Mouse (Mus musculus) testis, adult 2 months (tissue): Measurements from ENCODE around the gene Spata32. TPM values are rescaled to one million over a fixed set of nuclear protein-coding genes. Genes with fewer than 3 reads are reported as not detected.

Source experiments
- H3K27ac ChIP-seq: fragments of 200-500 bp; 2 replicates; pipeline ENCODE4 v1.5.1; 2012; ENCODE audit warnings: low read depth, low read length; ENCODE audit not compliant: control insufficient read depth, insufficient read depth
- H3K27me3 ChIP-seq: fragments of 200-500 bp; 2 replicates; pipeline ENCODE4 v1.6.1; 2012; ENCODE audit warnings: mild to moderate bottlenecking, low read length, moderate library complexity; ENCODE audit not compliant: control insufficient read depth, insufficient read depth
- H3K36me3 ChIP-seq: fragments of 200-500 bp; 2 replicates; pipeline ENCODE4 v1.6.1; 2012; ENCODE audit warnings: mild to moderate bottlenecking, low read length; ENCODE audit not compliant: control insufficient read depth, insufficient read depth
- H3K4me1 ChIP-seq: fragments of 200-500 bp; 2 replicates; pipeline ENCODE4 v1.6.1; 2012; ENCODE audit warnings: low read length; ENCODE audit not compliant: control insufficient read depth, insufficient read depth
- H3K4me3 ChIP-seq: fragments of 200-500 bp; 2 replicates; pipeline ENCODE4 v1.5.1; 2012; ENCODE audit warnings: low read depth, mild to moderate bottlenecking, low read length, moderate library complexity, mixed read lengths; ENCODE audit not compliant: control insufficient read depth
- CTCF ChIP-seq: fragments of 200-500 bp; IDR thresholded peaks from 2 replicates; pipeline ENCODE4 v1.5.1; 2012; ENCODE audit warnings: low read depth, mild to moderate bottlenecking, inconsistent platforms, low read length, moderate library complexity; ENCODE audit not compliant: control insufficient read depth, insufficient read depth, insufficient replicate concordance
- POLR2A ChIP-seq: fragments of 200-500 bp; IDR thresholded peaks from 2 replicates; pipeline ENCODE4 v1.6.1; 2012; ENCODE audit warnings: low read depth, mild to moderate bottlenecking, inconsistent platforms, low read length, moderate library complexity; ENCODE audit not compliant: control insufficient read depth
- polyA plus RNA-seq: library from polyadenylated mRNA; depleted of rRNA; stranded (reverse); fragments of >200 nt; gene quantifications from 2 replicates; pipeline ENCODE4 v1.2.3, GENCODE M21; 2012

Gene Spata32
- polyA plus RNA-seq, 1 experiment: 142 TPM

GRCm38 (mm10) chr11:103246081-103246730 lies 28.0 kb upstream of the Spata32 start:
- H3K4me3 ChIP-seq: no peak overlapping the region
- H3K27ac ChIP-seq: no peak overlapping the region
- H3K27me3 ChIP-seq: no peaks in the 10 kb centered on the region
- TF ChIP-seq POLR2A (no peak), CTCF (no peak)
- H3K4me1 ChIP-seq: peaks cover 2% of the 10 kb centered on the region
- H3K36me3 ChIP-seq: no peaks in the 10 kb centered on the region

GRCm38 (mm10) chr11:103244856-103245255 lies 26.6 kb upstream of the Spata32 start:
- H3K27ac ChIP-seq: no peak overlapping the region
- no peaks in the 10 kb centered on the region for H3K36me3 ChIP-seq
- no peaks in the 10 kb centered on the region for H3K27me3 ChIP-seq
- H3K4me3 ChIP-seq: no peak overlapping the region
- no peak for TF ChIP-seq POLR2A
- TF ChIP-seq CTCF: no peak
- peaks cover 2% of the 10 kb centered on the region for H3K4me1 ChIP-seq

- TF ChIP-seq CTCF (no peak), POLR2A (no peak)
- no peak overlapping the region for H3K27ac ChIP-seq
- H3K27me3 ChIP-seq: no peaks in the 10 kb centered on the region
- H3K36me3 ChIP-seq: no peaks in the 10 kb centered on the region
- no peak overlapping the region for H3K4me3 ChIP-seq
- no peaks in the 10 kb centered on the region for H3K4me1 ChIP-seq
Observed at GRCm38 (mm10) chr11:103240740-103241139, 22.5 kb upstream of the Spata32 start.

- Histone ChIP-seq H3K27me3 (no peaks in the 10 kb centered on the region), H3K4me3 (no peak overlapping the region), H3K27ac (no peak overlapping the region), H3K36me3 (no peaks in the 10 kb centered on the region), H3K4me1 (no peaks in the 10 kb centered on the region)
- no peak for TF ChIP-seq CTCF
Observed at GRCm38 (mm10) chr11:103237757-103238156, 19.5 kb upstream of the Spata32 start.

DNA sequence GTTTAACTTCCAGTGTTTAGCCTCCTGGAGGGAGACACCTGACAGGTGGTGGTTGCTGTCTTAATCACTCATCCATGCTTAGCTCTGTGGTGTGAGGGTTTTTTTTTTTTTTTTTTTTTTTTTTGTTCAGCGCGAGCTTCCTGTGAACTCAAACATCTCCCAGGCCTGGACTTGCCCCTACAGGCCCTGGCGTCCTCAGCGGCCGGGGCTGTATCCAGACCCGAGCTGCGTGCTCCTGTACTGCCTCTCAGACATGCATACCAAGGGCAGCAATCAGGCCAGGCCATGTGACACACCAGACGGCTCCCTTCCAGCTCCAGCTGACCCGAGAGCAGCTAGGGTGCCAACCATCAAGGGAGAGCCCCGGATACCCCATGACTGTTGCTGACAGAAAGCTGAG lies 18.7 kb upstream of the Spata32 start:
- H3K27ac ChIP-seq: no peak overlapping the region
- no peaks in the 10 kb centered on the region for H3K36me3 ChIP-seq
- H3K4me1 ChIP-seq: no peaks in the 10 kb centered on the region
- TF ChIP-seq CTCF (no peak), POLR2A (no peak)
- no peaks in the 10 kb centered on the region for H3K27me3 ChIP-seq
- no peak overlapping the region for H3K4me3 ChIP-seq

DNA sequence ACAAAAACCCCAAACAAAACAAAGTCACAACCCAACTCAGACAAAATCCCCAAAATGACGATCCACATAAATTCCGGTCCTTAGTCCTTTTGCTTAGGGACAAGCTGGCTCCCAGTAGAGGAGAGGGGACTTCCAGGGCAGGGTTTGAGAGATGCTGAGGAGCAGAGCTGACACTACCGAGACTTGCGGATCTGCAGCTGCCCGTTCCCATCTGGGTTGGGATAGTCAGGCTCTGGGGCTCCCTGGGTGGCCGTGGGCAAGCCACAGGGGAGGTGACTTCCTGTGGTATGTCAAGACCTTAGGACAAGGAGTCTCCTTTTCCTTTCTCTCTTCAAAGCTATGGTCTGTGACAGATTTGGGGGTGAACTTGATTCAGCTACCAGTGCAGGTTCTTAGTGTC lies 18.2 kb upstream of the Spata32 start:
- H3K4me1 ChIP-seq: no peaks in the 10 kb centered on the region
- H3K27me3 ChIP-seq: no peaks in the 10 kb centered on the region
- H3K36me3 ChIP-seq: no peaks in the 10 kb centered on the region
- H3K4me3 ChIP-seq: no peak overlapping the region
- TF ChIP-seq POLR2A: no peak
- TF ChIP-seq CTCF: no peak
- no peak overlapping the region for H3K27ac ChIP-seq

DNA sequence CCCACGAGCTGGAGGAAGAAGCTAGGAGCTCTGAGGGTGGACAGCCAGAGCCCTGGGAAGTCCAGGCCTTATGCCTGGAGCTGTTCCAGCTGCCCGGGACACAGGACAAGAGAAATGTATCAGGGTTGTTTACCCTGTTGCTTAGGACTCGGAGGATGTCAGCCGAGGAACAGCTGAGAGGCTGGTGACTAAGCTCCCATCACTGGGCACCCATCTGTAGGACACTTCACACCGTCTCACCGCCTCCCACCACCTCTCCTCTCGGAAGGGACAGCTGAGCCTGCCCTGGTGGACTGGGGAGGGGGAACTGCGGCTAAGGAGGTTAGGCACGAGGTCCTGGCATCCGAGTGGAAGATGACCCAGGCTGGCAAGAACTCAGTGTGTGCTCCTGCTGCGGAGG lies 17.5 kb upstream of the Spata32 start:
- Histone ChIP-seq H3K4me1 (no peaks in the 10 kb centered on the region), H3K36me3 (no peaks in the 10 kb centered on the region), H3K27ac (no peak overlapping the region), H3K4me3 (no peak overlapping the region), H3K27me3 (no peaks in the 10 kb centered on the region)
- TF ChIP-seq POLR2A (no peak), CTCF (no peak)

GRCm38 (mm10) chr11:103234447-103234846 lies 16.2 kb upstream of the Spata32 start:
- H3K27ac ChIP-seq: no peak overlapping the region
- no peak for TF ChIP-seq POLR2A
- TF ChIP-seq CTCF: no peak
- no peak overlapping the region for H3K4me3 ChIP-seq
- H3K27me3 ChIP-seq: no peaks in the 10 kb centered on the region
- no peaks in the 10 kb centered on the region for H3K4me1 ChIP-seq
- no peaks in the 10 kb centered on the region for H3K36me3 ChIP-seq

GRCm38 (mm10) chr11:103232966-103233365 lies 14.7 kb upstream of the Spata32 start:
- TF ChIP-seq POLR2A (no peak), CTCF (peak; percentile 60; the same call in 1 of the 2 replicates)
- Histone ChIP-seq H3K27ac (no peak overlapping the region), H3K27me3 (no peaks in the 10 kb centered on the region), H3K4me1 (no peaks in the 10 kb centered on the region), H3K36me3 (no peaks in the 10 kb centered on the region), H3K4me3 (no peak overlapping the region)
